Mouse (Mus musculus) stomach, embryonic 16.5 days (tissue): ENCODE data around the gene Bloc1s5. TPM values are rescaled to one million over a fixed set of nuclear protein-coding genes. Genes with fewer than 3 reads are reported as not detected.
A peak's percentile ranks its signal among the peaks of the same experiment; 100 is the strongest.

Experiments used
- ATAC-seq: fragments of 200-750 bp; cut with Nextera tagmentation; 2 replicates; pipeline ENCODE4 v1.8.0; 2017; ENCODE audit warnings: moderate number of reproducible peaks, moderate TSS enrichment; ENCODE audit not compliant: insufficient read depth, low FRiP score
- H3K27ac ChIP-seq: fragments of 300-500 bp; sonication (generic); 2 replicates; pipeline ENCODE4 v1.5.1; 2014; ENCODE audit warnings: low read length
- H3K27me3 ChIP-seq: fragments of 300-500 bp; sonication (generic); 2 replicates; pipeline ENCODE4 v1.6.1; 2014; ENCODE audit warnings: low read length, control low read depth, mixed read lengths; ENCODE audit not compliant: control insufficient read depth, insufficient read depth
- H3K36me3 ChIP-seq: fragments of 300-500 bp; sonication (generic); 2 replicates; pipeline ENCODE4 v1.6.1; 2014; ENCODE audit warnings: low read length; ENCODE audit not compliant: control insufficient read depth, insufficient read depth
- H3K4me1 ChIP-seq: fragments of 300-500 bp; sonication (generic); 2 replicates; pipeline ENCODE4 v1.6.1; 2014; ENCODE audit warnings: low read length, control low read depth, mixed read lengths; ENCODE audit not compliant: control insufficient read depth, insufficient read depth
- H3K4me2 ChIP-seq: fragments of 300-500 bp; sonication (generic); 2 replicates; pipeline ENCODE4 v1.6.1; 2014; ENCODE audit warnings: low read depth, low read length, mixed read lengths
- H3K4me3 ChIP-seq: fragments of 300-500 bp; sonication (generic); replicated peaks from 2 replicates; pipeline ENCODE4 v1.5.1; 2014; ENCODE audit warnings: mild to moderate bottlenecking, low read length
- H3K9ac ChIP-seq: fragments of 300-500 bp; sonication (generic); 2 replicates; pipeline ENCODE4 v1.6.1; 2014; ENCODE audit warnings: low read length
- H3K9me3 ChIP-seq: fragments of 300-500 bp; sonication (generic); replicated peaks from 2 replicates; pipeline ENCODE4 v1.6.1; 2016; ENCODE audit warnings: low read length, control low read depth; ENCODE audit not compliant: control insufficient read depth
- WGBS: fragments of 180-500 bp; shearing (Covaris S2); extraction: QIAGEN DNeasy Blood & Tissue Kit; methylation state at CpG from one replicate; pipeline ENCODE4 v1.1.7; 2014; 5-methylcytosine and 5-hydroxymethylcytosine counted together
- polyA plus RNA-seq: library from polyadenylated mRNA; unstranded; fragments of >200 nt; fragmentation: Nextera tagmentation; extraction: Ambion mirVana; gene quantifications from 2 replicates; pipeline ENCODE4 v1.2.1, GENCODE M21; 2015

Gene Bloc1s5
- polyA plus RNA-seq, 1 experiment from 2014 or later = 18.5 TPM

DNA sequence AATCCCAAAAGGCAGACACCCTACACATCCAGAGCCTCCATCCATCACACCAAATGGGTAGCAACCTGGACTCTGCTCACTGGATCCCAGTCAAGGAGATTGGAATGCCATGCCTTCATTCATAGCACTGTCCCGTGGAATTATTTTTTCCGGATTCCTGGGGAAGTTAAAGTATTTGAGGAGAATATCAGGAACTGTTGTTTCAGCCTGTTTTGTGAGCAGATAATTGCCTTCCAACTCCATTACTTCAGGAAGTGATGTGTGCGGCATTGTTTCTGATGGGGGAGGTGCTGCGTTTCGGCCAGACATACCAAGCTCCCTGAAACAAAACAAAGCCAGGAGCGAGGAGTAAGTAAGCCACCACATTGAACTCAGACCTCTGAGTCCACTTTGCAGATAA, 41.8 kb downstream of the Bloc1s5 start:
- Histone ChIP-seq H3K27me3 (no peaks in the 10 kb centered on the region), H3K4me1 (no peaks in the 10 kb centered on the region), H3K4me2 (no peak overlapping the region), H3K4me3 (no peak overlapping the region), H3K9me3 (no peaks in the 10 kb centered on the region), H3K9ac (no peak overlapping the region), H3K27ac (no peak overlapping the region), H3K36me3 (no peaks in the 10 kb centered on the region)
- no peak for ATAC-seq
- WGBS = 35% methylated on average over 6 of the region's 6 CpGs

DNA sequence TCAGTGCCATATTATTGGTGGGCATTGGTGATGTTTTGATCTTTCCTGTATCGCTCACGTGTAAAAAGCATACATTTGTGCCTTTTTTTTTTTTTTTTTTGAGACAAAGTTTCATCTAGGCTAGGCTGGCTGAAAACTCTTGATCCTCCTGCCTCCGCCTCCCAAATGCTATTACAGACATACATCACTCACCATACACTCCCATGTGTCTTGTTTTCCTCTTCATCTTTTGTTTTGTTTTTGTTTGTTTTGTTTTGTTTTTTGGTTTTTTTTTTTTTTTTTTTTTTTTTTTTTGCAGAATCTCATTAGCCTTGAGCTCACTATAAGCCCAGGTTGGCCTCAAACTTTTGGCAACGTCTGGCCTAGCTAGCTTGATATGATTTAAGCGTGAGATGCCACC, 47.6 kb downstream of the Bloc1s5 start:
- 90% methylated on average over 5 of the region's 5 CpGs for WGBS
- Histone ChIP-seq H3K4me3 (no peak overlapping the region), H3K4me1 (no peaks in the 10 kb centered on the region), H3K36me3 (no peaks in the 10 kb centered on the region), H3K27me3 (no peaks in the 10 kb centered on the region), H3K9ac (no peak overlapping the region), H3K9me3 (no peaks in the 10 kb centered on the region), H3K27ac (no peak overlapping the region), H3K4me2 (no peak overlapping the region)
- ATAC-seq = no peak

DNA sequence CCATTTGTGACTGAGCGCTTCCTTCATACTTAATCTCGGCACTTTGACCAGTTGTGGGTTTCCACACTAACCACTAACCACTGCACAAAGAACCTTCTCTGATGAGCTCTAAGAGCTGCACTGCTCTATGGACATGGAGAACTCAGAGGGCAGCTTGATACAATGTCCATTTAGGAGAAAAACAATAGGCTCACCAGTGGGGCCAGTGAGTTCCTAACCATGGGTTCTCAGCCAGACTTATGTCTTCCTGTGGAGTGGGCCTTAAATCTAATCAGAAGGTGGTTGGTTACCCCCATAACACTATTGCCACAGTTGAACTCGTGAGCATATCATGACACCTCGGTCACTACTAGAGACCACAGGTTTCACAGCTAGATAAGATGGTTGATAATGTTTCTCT, 48.5 kb downstream of the Bloc1s5 start:
- Histone ChIP-seq H3K27ac (no peak overlapping the region), H3K4me3 (no peak overlapping the region), H3K27me3 (no peaks in the 10 kb centered on the region), H3K9ac (no peak overlapping the region), H3K9me3 (no peaks in the 10 kb centered on the region), H3K36me3 (no peaks in the 10 kb centered on the region), H3K4me2 (no peak overlapping the region), H3K4me1 (no peaks in the 10 kb centered on the region)
- WGBS = 93% methylated on average over 4 of the region's 4 CpGs
- no peak for ATAC-seq

DNA sequence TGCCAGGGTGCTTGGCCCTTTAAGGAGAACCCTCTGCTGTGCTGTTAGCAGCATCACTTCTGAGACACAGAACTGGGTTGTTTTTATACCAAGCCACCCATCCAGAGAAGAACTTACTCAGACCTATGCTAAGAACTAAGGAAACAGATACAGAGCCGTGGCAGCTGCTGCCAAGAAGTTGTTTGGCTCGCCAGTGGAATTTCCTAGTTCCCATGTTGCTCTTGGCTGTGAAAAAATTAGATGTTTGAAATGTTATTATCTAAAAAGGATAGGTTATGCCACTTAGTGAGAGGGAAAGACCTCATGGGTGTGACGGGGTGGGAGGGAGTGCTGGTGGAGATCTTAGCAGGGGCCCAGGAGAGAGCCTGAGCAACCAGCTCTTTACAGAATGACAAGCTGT, 52.1 kb downstream of the Bloc1s5 start:
- H3K4me3 ChIP-seq = no peak overlapping the region
- H3K36me3 ChIP-seq = no peaks in the 10 kb centered on the region
- H3K27me3 ChIP-seq = no peaks in the 10 kb centered on the region
- H3K9ac ChIP-seq = no peak overlapping the region
- H3K9me3 ChIP-seq = no peaks in the 10 kb centered on the region
- H3K4me2 ChIP-seq = no peak overlapping the region
- no peak for ATAC-seq
- H3K4me1 ChIP-seq = no peaks in the 10 kb centered on the region
- no peak overlapping the region for H3K27ac ChIP-seq
- WGBS = 49% methylated on average over 3 of the region's 3 CpGs

DNA sequence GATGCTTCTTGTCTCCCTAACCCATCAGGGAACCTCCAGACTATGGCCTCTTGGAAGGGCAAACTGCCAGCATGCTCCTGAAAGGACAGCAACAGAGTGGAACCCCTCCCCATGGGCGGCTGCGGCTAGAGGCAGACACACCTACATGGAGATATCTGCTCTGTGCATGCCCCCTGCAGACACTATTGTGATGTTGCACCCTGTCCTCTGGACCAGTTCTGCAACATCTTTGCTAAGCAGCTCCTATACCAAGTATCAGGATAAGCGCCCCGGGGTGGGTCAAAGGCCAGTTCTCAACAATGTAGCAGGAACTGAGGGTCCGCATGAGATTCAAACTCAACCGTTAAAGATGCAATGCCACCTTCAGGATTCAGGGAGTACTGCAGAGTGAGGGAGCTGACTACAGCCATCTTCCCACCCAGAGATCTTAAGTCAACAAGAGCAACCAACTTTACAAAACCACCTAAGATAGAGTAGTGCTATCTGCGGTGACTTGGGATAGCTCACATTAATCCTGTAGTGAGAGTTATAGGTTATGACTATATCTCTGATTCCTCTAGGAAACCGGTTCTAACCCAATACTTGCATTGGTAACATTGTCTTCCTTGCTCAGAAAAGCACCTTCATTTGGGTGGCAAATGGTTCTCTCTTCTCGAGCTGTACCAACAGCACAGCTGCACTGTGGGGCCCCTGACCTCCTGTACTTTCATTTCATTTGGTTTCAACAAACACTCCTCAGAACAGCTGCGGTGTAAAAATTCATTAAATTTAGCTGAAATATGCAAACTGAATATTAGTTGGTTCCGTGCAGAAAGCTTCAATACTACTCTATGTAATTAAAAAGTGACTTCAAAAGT, 54.1 kb downstream of the Bloc1s5 start:
- H3K36me3 ChIP-seq = no peaks in the 10 kb centered on the region
- H3K9me3 ChIP-seq = no peaks in the 10 kb centered on the region
- WGBS = 50% methylated on average over 11 of the region's 11 CpGs
- peak; percentile 74; the same call in 1 of the 2 replicates for ATAC-seq
- H3K27ac ChIP-seq = no peak overlapping the region
- no peaks in the 10 kb centered on the region for H3K4me1 ChIP-seq
- no peak overlapping the region for H3K9ac ChIP-seq
- H3K4me2 ChIP-seq = peak overlapping the region; percentile 31; the same call in 1 of the 2 replicates
- no peaks in the 10 kb centered on the region for H3K27me3 ChIP-seq
- peak overlapping the region; percentile 10 for H3K4me3 ChIP-seq

DNA sequence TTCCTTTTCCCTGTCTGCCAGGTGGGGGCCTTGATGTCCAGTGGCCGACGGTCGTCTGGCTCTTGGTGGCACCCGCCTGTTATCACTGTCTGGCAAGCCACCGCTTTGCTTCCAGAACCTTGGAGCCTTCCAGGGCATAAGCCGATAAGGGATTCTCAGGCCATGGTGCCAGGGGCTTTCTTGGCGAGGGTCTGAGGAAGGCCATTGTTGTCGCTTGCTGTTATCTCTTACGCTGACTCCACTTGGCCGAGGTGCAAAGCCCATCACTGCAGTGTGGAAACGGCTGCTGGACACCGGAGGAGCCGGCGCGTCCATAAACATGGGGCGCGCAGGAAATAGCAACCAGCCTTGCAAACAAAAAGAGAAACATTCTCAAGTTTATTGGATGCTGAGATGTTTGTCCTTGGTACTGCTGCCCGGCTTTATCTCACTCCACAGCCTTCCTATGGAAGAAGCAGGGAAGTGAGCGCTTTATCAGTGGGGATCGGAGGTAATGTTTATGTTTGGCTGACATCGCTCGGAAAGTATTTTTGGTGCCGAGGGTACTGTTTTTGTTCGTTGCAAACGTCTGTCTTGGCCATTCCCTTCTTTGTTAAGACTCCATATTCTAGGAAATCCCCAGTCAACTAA, 54.8 kb downstream of the Bloc1s5 start:
- H3K9me3 ChIP-seq = no peaks in the 10 kb centered on the region
- no peaks in the 10 kb centered on the region for H3K4me1 ChIP-seq
- H3K27me3 ChIP-seq = no peaks in the 10 kb centered on the region
- no peak overlapping the region for H3K27ac ChIP-seq
- 55% methylated on average over 25 of the region's 25 CpGs for WGBS
- peak overlapping the region; percentile 31; the same call in 1 of the 2 replicates for H3K4me2 ChIP-seq
- H3K4me3 ChIP-seq = peak overlapping the region; percentile 10
- no peak; the same call in 1 of the 2 replicates for ATAC-seq
- no peaks in the 10 kb centered on the region for H3K36me3 ChIP-seq
- no peak overlapping the region for H3K9ac ChIP-seq

DNA sequence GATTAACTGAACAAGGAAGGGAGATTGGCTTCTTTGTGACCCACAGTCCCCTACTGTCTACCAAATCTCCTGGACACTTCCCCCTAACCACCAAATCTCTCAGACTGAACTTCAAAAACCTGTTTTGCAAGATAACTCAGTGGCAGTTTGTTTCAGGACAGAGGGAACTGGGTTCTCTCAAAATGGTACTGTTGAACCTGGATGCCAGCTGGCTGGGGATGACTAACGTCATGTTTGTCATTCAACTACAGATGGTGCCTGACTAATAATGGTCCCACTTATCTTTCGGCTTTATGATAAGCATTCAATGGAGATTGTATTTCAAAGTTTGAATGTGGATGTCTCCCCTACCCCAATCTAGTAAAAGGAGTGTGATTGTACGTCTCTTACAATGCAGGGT, 60.2 kb downstream of the Bloc1s5 start:
- Histone ChIP-seq H3K27me3 (no peaks in the 10 kb centered on the region), H3K4me2 (no peak overlapping the region), H3K4me3 (no peak overlapping the region), H3K9me3 (no peaks in the 10 kb centered on the region), H3K4me1 (no peaks in the 10 kb centered on the region), H3K9ac (no peak overlapping the region), H3K36me3 (no peaks in the 10 kb centered on the region), H3K27ac (no peak overlapping the region)
- no peak for ATAC-seq
- WGBS = 46% methylated on average over 3 of the region's 3 CpGs

DNA sequence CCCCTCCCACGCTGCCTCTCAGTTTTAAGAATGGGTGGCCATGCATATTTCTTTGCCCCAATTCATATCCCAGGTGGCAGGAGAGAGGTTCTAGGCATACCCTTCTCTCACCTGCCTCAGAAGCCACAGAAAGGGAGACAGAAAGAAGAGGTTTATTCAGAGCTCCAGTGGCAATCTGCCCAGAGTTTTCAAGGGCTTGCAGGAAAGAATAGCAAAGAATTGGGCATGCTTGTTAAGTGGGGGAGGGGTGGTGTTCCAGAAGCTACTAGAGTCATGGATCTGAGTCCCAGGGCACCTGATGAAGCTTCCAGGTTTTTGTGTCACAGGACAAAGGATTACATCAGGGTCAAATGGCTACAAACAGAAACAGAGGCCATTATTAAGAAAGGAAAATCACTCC, 61.6 kb downstream of the Bloc1s5 start:
- no peaks in the 10 kb centered on the region for H3K9me3 ChIP-seq
- no peaks in the 10 kb centered on the region for H3K27me3 ChIP-seq
- WGBS = 89% methylated on average over 1 of the region's 1 CpGs
- H3K36me3 ChIP-seq = no peaks in the 10 kb centered on the region
- H3K4me3 ChIP-seq = no peak overlapping the region
- H3K4me2 ChIP-seq = no peak overlapping the region
- no peak overlapping the region for H3K27ac ChIP-seq
- no peak for ATAC-seq
- H3K9ac ChIP-seq = no peak overlapping the region
- H3K4me1 ChIP-seq = no peaks in the 10 kb centered on the region

DNA sequence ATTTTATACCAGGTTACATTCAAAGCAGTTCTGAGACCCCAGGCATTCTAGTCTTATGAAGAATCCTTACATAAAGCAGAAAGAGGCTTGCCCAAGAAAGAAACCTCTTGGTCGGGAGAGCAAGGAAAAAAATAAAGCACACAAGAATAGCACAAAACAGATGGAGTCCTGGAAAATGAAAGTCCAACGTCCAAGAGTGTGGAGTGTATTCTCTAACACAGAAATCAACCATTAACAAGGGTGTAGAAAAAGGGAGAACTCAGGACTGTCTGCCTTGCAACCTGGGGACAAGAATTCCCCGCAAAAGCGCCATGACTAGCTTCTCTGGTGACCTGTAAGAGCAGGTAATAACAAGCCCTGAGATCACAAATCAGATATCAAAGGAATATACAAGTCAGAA, 69.7 kb downstream of the Bloc1s5 start:
- H3K36me3 ChIP-seq = no peaks in the 10 kb centered on the region
- WGBS = 76% methylated on average over 4 of the region's 4 CpGs
- ATAC-seq = no peak

More for the DNA sequence above, 69.7 kb downstream of the Bloc1s5 start:
- H3K27ac ChIP-seq = no peak overlapping the region
- H3K9me3 ChIP-seq = no peaks in the 10 kb centered on the region
- no peak overlapping the region for H3K9ac ChIP-seq
- H3K27me3 ChIP-seq = no peaks in the 10 kb centered on the region
- no peak overlapping the region for H3K4me3 ChIP-seq
- no peaks in the 10 kb centered on the region for H3K4me1 ChIP-seq
- H3K4me2 ChIP-seq = no peak overlapping the region
